Mouse (Mus musculus): Measurements from ENCODE around the gene Gm47969. TPM values are rescaled to one million over a fixed set of nuclear protein-coding genes. Genes with fewer than 3 reads are reported as not detected.

Gm47969 gene
- polyA plus RNA-seq, 1 experiment = not detected

GRCm38 (mm10) chr1:83042380-83042779 is 2.4 kb upstream of the Gm47969 start, which contains the start of gene Krtap28-10:
Gene Krtap28-10 (minus strand): TSS chr1:83042480.
- no peaks in the 10 kb centered on the region; the same call in 1 of the 2 replicates for H3K27me3 ChIP-seq (ENCODE audit: control insufficient read depth, insufficient read depth, low read length)
- TF ChIP-seq POLR2A (IDR thresholded peaks at IDR 0.05; ENCODE audit: low read depth, low read length) (no peak), CTCF (IDR thresholded peaks at IDR 0.05; ENCODE audit: extremely low read depth, insufficient read depth, insufficient read length, insufficient replicate concordance) (no peak)
- no peak for DNase-seq (ENCODE audit: low read depth in 1 of 2, low spot score in 2 of 2)
- 90% methylated on average over 2 of the region's 2 CpGs for WGBS
- H3K36me3 ChIP-seq (ENCODE audit: control insufficient read depth, insufficient read depth, low read length) = no peaks in the 10 kb centered on the region
- no peak within 1 kb of the TSS for H3K4me3 ChIP-seq (ENCODE audit: extremely low read depth, insufficient read depth, insufficient read length)
- H3K27ac ChIP-seq (ENCODE audit: insufficient read depth, low read length) = no peak within 1 kb of the TSS
- no peaks in the 10 kb centered on the region for H3K4me1 ChIP-seq (ENCODE audit: control insufficient read depth, insufficient read depth, insufficient read length)

- 84% methylated on average over 1 of the region's 1 CpGs for WGBS
Measured at GRCm38 (mm10) chr1:83058481-83058880, 13.7 kb downstream of the Gm47969 start.

GRCm38 (mm10) chr1:83059278-83059677 is 14.5 kb downstream of the Gm47969 start, which contains the start of gene A030005K14Rik:
Gene A030005K14Rik (minus strand): TSS chr1:83059378.
- TF ChIP-seq CTCF (IDR thresholded peaks at IDR 0.05; ENCODE audit: extremely low read depth, insufficient read depth, insufficient read length, insufficient replicate concordance) = no peak
- no peak for TF ChIP-seq POLR2A (IDR thresholded peaks at IDR 0.05; ENCODE audit: low read depth, low read length)
- no peaks in the 10 kb centered on the region for H3K27me3 ChIP-seq (ENCODE audit: control insufficient read depth, insufficient read depth, low read length)
- WGBS = 90% methylated on average over 9 of the region's 9 CpGs
- no peak within 1 kb of the TSS for H3K4me3 ChIP-seq (ENCODE audit: extremely low read depth, insufficient read depth, insufficient read length)
- no peaks in the 10 kb centered on the region for H3K4me1 ChIP-seq (ENCODE audit: control insufficient read depth, insufficient read depth, insufficient read length)
- no peak within 1 kb of the TSS for H3K27ac ChIP-seq (ENCODE audit: insufficient read depth, low read length)
- no peaks in the 10 kb centered on the region for H3K36me3 ChIP-seq (ENCODE audit: control insufficient read depth, insufficient read depth, low read length)
- no peak for DNase-seq (ENCODE audit: low read depth in 1 of 2, low spot score in 2 of 2)

More at GRCm38 (mm10) chr1:83058481-83058880, 13.7 kb downstream of the Gm47969 start:
- no peaks in the 10 kb centered on the region for H3K4me1 ChIP-seq (ENCODE audit: control insufficient read depth, insufficient read depth, insufficient read length)
- H3K27me3 ChIP-seq (ENCODE audit: control insufficient read depth, insufficient read depth, low read length) = no peaks in the 10 kb centered on the region
- no peak overlapping the region for H3K27ac ChIP-seq (ENCODE audit: insufficient read depth, low read length)
- TF ChIP-seq CTCF (IDR thresholded peaks at IDR 0.05; ENCODE audit: extremely low read depth, insufficient read depth, insufficient read length, insufficient replicate concordance) = no peak
- TF ChIP-seq POLR2A (IDR thresholded peaks at IDR 0.05; ENCODE audit: low read depth, low read length) = no peak
- no peak for DNase-seq (ENCODE audit: low read depth in 1 of 2, low spot score in 2 of 2)
- H3K36me3 ChIP-seq (ENCODE audit: control insufficient read depth, insufficient read depth, low read length) = no peaks in the 10 kb centered on the region
- no peak overlapping the region for H3K4me3 ChIP-seq (ENCODE audit: extremely low read depth, insufficient read depth, insufficient read length)

GRCm38 (mm10) chr1:83060643-83061042 is 15.9 kb downstream of the Gm47969 start, which contains the start of gene Krtap28-13:
Gene Krtap28-13 (plus strand): TSS chr1:83060930.
- no peak for DNase-seq (ENCODE audit: low read depth in 1 of 2, low spot score in 2 of 2)
- Histone ChIP-seq H3K4me1 (ENCODE audit: control insufficient read depth, insufficient read depth, insufficient read length) (no peaks in the 10 kb centered on the region), H3K4me3 (ENCODE audit: extremely low read depth, insufficient read depth, insufficient read length) (no peak within 1 kb of the TSS), H3K27me3 (ENCODE audit: control insufficient read depth, insufficient read depth, low read length) (no peaks in the 10 kb centered on the region), H3K36me3 (ENCODE audit: control insufficient read depth, insufficient read depth, low read length) (no peaks in the 10 kb centered on the region), H3K27ac (ENCODE audit: insufficient read depth, low read length) (no peak within 1 kb of the TSS)
- TF ChIP-seq POLR2A (IDR thresholded peaks at IDR 0.05; ENCODE audit: low read depth, low read length) (no peak), CTCF (IDR thresholded peaks at IDR 0.05; ENCODE audit: extremely low read depth, insufficient read depth, insufficient read length, insufficient replicate concordance) (no peak)
- WGBS = 90% methylated on average over 4 of the region's 4 CpGs

GRCm38 (mm10) chr1:83064851-83065250 is 20.1 kb downstream of the Gm47969 start:
- no peak for TF ChIP-seq POLR2A (IDR thresholded peaks at IDR 0.05; ENCODE audit: low read depth, low read length)
- H3K27ac ChIP-seq (ENCODE audit: insufficient read depth, low read length) = no peak overlapping the region
- H3K4me1 ChIP-seq (ENCODE audit: control insufficient read depth, insufficient read depth, insufficient read length) = no peaks in the 10 kb centered on the region
- H3K27me3 ChIP-seq (ENCODE audit: control insufficient read depth, insufficient read depth, low read length) = no peaks in the 10 kb centered on the region
- H3K4me3 ChIP-seq (ENCODE audit: extremely low read depth, insufficient read depth, insufficient read length) = no peak overlapping the region
- no peak for DNase-seq (ENCODE audit: low read depth in 1 of 2, low spot score in 2 of 2)
- no peaks in the 10 kb centered on the region for H3K36me3 ChIP-seq (ENCODE audit: control insufficient read depth, insufficient read depth, low read length)
- 22% methylated on average over 3 of the region's 3 CpGs for WGBS

GRCm38 (mm10) chr1:83066577-83066976 is 21.8 kb downstream of the Gm47969 start:
- DNase-seq (ENCODE audit: low read depth in 1 of 2, low spot score in 2 of 2) = no peak
- no peak for TF ChIP-seq CTCF (IDR thresholded peaks at IDR 0.05; ENCODE audit: extremely low read depth, insufficient read depth, insufficient read length, insufficient replicate concordance)
- no peak for TF ChIP-seq POLR2A (IDR thresholded peaks at IDR 0.05; ENCODE audit: low read depth, low read length)
- WGBS = 93% methylated on average over 4 of the region's 4 CpGs
- H3K27me3 ChIP-seq (ENCODE audit: control insufficient read depth, insufficient read depth, low read length) = no peaks in the 10 kb centered on the region
- no peak overlapping the region for H3K4me3 ChIP-seq (ENCODE audit: extremely low read depth, insufficient read depth, insufficient read length)
- no peak overlapping the region for H3K27ac ChIP-seq (ENCODE audit: insufficient read depth, low read length)
- no peaks in the 10 kb centered on the region for H3K36me3 ChIP-seq (ENCODE audit: control insufficient read depth, insufficient read depth, low read length)
- H3K4me1 ChIP-seq (ENCODE audit: control insufficient read depth, insufficient read depth, insufficient read length) = no peaks in the 10 kb centered on the region

GRCm38 (mm10) chr1:83067205-83067604 is 22.5 kb downstream of the Gm47969 start:
- Histone ChIP-seq H3K27me3 (ENCODE audit: control insufficient read depth, insufficient read depth, low read length) (no peaks in the 10 kb centered on the region), H3K4me3 (ENCODE audit: extremely low read depth, insufficient read depth, insufficient read length) (no peak overlapping the region), H3K36me3 (ENCODE audit: control insufficient read depth, insufficient read depth, low read length) (no peaks in the 10 kb centered on the region), H3K27ac (ENCODE audit: insufficient read depth, low read length) (no peak overlapping the region), H3K4me1 (ENCODE audit: control insufficient read depth, insufficient read depth, insufficient read length) (no peaks in the 10 kb centered on the region)
- no peak for DNase-seq (ENCODE audit: low read depth in 1 of 2, low spot score in 2 of 2)
- 84% methylated on average over 10 of the region's 10 CpGs for WGBS
- TF ChIP-seq CTCF (IDR thresholded peaks at IDR 0.05; ENCODE audit: extremely low read depth, insufficient read depth, insufficient read length, insufficient replicate concordance) (no peak), POLR2A (IDR thresholded peaks at IDR 0.05; ENCODE audit: low read depth, low read length) (no peak)

Measured in spleen, adult 2 months (tissue).